Comparison of ENCODE assay signal across 13 mouse cellular contexts in genomic region chr4:106582428-106583153, GRCm38 (mm10). TPM values are rescaled to one million over a fixed set of nuclear protein-coding genes. Genes with fewer than 3 reads are reported as not detected.
DNase-seq lines count a peak whose midpoint lies in the region; ATAC-seq and TF ChIP-seq lines count a peak whose summit lies in the region.
"Had no signal": no experiment of that assay in that cellular context is flagged by ENCODE, and none has a peak within 500 bp of the region (broad histone marks: within the 10 kb centered on the region; RNA-seq: fewer than 3 reads in every experiment).

No protein-coding gene starts in this region.

- no peak for TF ChIP-seq POLR2A in heart, adult 2 months (IDR thresholded peaks at IDR 0.05; ENCODE audit: insufficient read depth, low read depth, low read length)

- peak; percentile 65 for ATAC-seq in heart, embryonic 12.5 days (ENCODE audit: insufficient number of reproducible peaks, low FRiP score)
- ATAC-seq in intestine, postnatal 0 days, result peak; percentile 94
- ATAC-seq in liver, embryonic 14.5 days (ENCODE audit: insufficient read depth), result peak; percentile 94
- ATAC-seq: forebrain, embryonic 14.5 days had no signal

- TF ChIP-seq EP300 in heart, adult 2 months (IDR thresholded peaks at IDR 0.05; ENCODE audit: insufficient read depth, low read depth, low read length), result no peak
- TF ChIP-seq EP300 in liver, embryonic 14.5 days (IDR thresholded peaks at IDR 0.05; ENCODE audit: low read depth), result peak; percentile 59

- in situ Hi-C loops in ES-E14 (cut with MboI; ENCODE audit: low sequenced_read_pairs in 2 of 2, unreplicated experiment in 2 of 2), result no loop called here

- H3K36me3 ChIP-seq in heart, embryonic 12.5 days, result peaks cover 71% of the 10 kb centered on the region
- H3K36me3 ChIP-seq in heart, adult 2 months (ENCODE audit: control insufficient read depth, insufficient read depth, low read length), result no peaks in the 10 kb centered on the region
- H3K36me3 ChIP-seq in ES-E14 (ENCODE audit: control insufficient read depth, insufficient read depth, low read length, poor library complexity, severe bottlenecking), result peaks cover 76% of the 10 kb centered on the region
- H3K36me3 ChIP-seq in intestine, postnatal 0 days (ENCODE audit: control insufficient read depth, insufficient read depth), result peaks cover 77% of the 10 kb centered on the region
- peaks cover 40% of the 10 kb centered on the region for H3K36me3 ChIP-seq in liver, embryonic 14.5 days (replicated peaks; ENCODE audit: control insufficient read depth, insufficient read depth, low read depth)

- no peak for TF ChIP-seq CTCF in heart, adult 2 months (IDR thresholded peaks at IDR 0.05)
- peak; percentile 55 for TF ChIP-seq CTCF in intestine, postnatal 0 days (IDR thresholded peaks at IDR 0.05; ENCODE audit: low read depth)
- TF ChIP-seq CTCF in liver, embryonic 14.5 days (IDR thresholded peaks at IDR 0.05; ENCODE audit: low read depth), result no peak

- H3K27me3 ChIP-seq in heart, embryonic 12.5 days (replicated peaks), result no peaks in the 10 kb centered on the region
- H3K27me3 ChIP-seq in heart, adult 2 months (ENCODE audit: control insufficient read depth, insufficient read depth, low read length), result no peaks in the 10 kb centered on the region
- no peaks in the 10 kb centered on the region for H3K27me3 ChIP-seq in intestine, postnatal 0 days (replicated peaks; ENCODE audit: control insufficient read depth, insufficient read depth, low read length)
- H3K27me3 ChIP-seq in liver, embryonic 14.5 days (ENCODE audit: control insufficient read depth, insufficient read depth, low read length), result no peaks in the 10 kb centered on the region

- H3K9me3 ChIP-seq in heart, embryonic 12.5 days (replicated peaks), result no peaks in the 10 kb centered on the region
- H3K9me3 ChIP-seq in ES-E14 (ENCODE audit: control insufficient read depth, insufficient read depth, low read depth, low read length), result no peaks in the 10 kb centered on the region
- no peaks in the 10 kb centered on the region for H3K9me3 ChIP-seq in intestine, postnatal 0 days (ENCODE audit: control insufficient read depth)
- no peaks in the 10 kb centered on the region for H3K9me3 ChIP-seq in liver, embryonic 14.5 days (ENCODE audit: control insufficient read depth, low read length)

- peaks cover 36% of the 10 kb centered on the region for H3K4me1 ChIP-seq in heart, embryonic 12.5 days (replicated peaks)
- H3K4me1 ChIP-seq in heart, adult 2 months (ENCODE audit: control insufficient read depth, insufficient read depth, low read length), result no peaks in the 10 kb centered on the region
- H3K4me1 ChIP-seq in ES-E14 (ENCODE audit: control insufficient read depth in 2 of 2, insufficient read depth in 2 of 2, low read length in 2 of 2, poor library complexity in 1 of 2), result peaks cover 6 to 38% of the 10 kb centered on the region in 2 experiments; a peak in 3 of 4 replicates
- no peaks in the 10 kb centered on the region for H3K4me1 ChIP-seq in intestine, postnatal 0 days (replicated peaks; ENCODE audit: control insufficient read depth, insufficient read depth, low read length)
- peaks cover 35 to 44% of the 10 kb centered on the region in 2 experiments for H3K4me1 ChIP-seq in liver, embryonic 14.5 days (replicated peaks; ENCODE audit: control insufficient read depth in 2 of 2, insufficient read depth in 2 of 2, low read length in 1 of 2)

- intact Hi-C loops in heart, adult 2 months (cut with DNase I), result no loop called here

- H3K4me2 ChIP-seq in heart, embryonic 12.5 days, result peak overlapping the region; percentile 53
- peak overlapping the region; percentile 48 for H3K4me2 ChIP-seq in intestine, postnatal 0 days (replicated peaks; ENCODE audit: low read depth)
- H3K4me2 ChIP-seq in liver, embryonic 14.5 days (ENCODE audit: low read depth), result peak overlapping the region; percentile 66

- no peak overlapping the region for H3K9ac ChIP-seq in heart, embryonic 12.5 days
- no peak overlapping the region for H3K9ac ChIP-seq in heart, adult 2 months (ENCODE audit: low read depth, low read length)
- H3K9ac ChIP-seq in ES-E14 (ENCODE audit: insufficient read depth, low read depth, low read length, poor library complexity, severe bottlenecking), result peak overlapping the region; percentile 17; the same call in 1 of the 2 replicates
- no peak overlapping the region for H3K9ac ChIP-seq in intestine, postnatal 0 days (ENCODE audit: low read depth, low read length)
- H3K9ac ChIP-seq in liver, embryonic 14.5 days (replicated peaks), result peak overlapping the region; percentile 55

- WGBS in heart, embryonic 12.5 days, result 59% methylated on average over 12 of the region's 12 CpGs
- 77% methylated on average over 12 of the region's 12 CpGs for WGBS in heart, adult 2 months
- WGBS in intestine, postnatal 0 days, result 38% methylated on average over 12 of the region's 12 CpGs
- 41% methylated on average over 12 of the region's 12 CpGs for WGBS in liver, embryonic 14.5 days (ENCODE audit: insufficient replicate concordance)

- no peak for DNase-seq in heart, adult 2 months
- DNase-seq in ES-E14 (ENCODE audit: low read depth, low spot score), result no peak
- DNase-seq in liver, embryonic 14.5 days (ENCODE audit: low read depth in 3 of 3, low spot score in 3 of 3), result peak; percentile 79 to 89 (median 80)
- no peak for DNase-seq in spleen, adult 12 weeks (ENCODE audit: low spot score)
- DNase-seq in adrenal gland, postnatal 14 days, result no peak
- no peak for DNase-seq in cerebellum, adult 11 months
- DNase-seq: cerebellum, postnatal 36 days; heart, postnatal 14 days; layer of hippocampus, adult 9-11 months had no signal

- peak overlapping the region; percentile 78; the same call in 1 of the 2 replicates for H3K27ac ChIP-seq in heart, embryonic 12.5 days (ENCODE audit: poor library complexity, severe bottlenecking)
- H3K27ac ChIP-seq in heart, adult 2 months, result no peak overlapping the region
- H3K27ac ChIP-seq in ES-E14 (ENCODE audit: insufficient read depth, low read depth, low read length, poor library complexity, severe bottlenecking), result peak overlapping the region; percentile 71
- peak overlapping the region; percentile 89 for H3K27ac ChIP-seq in intestine, postnatal 0 days (ENCODE audit: low read depth, low read length)
- peak overlapping the region; percentile 97 for H3K27ac ChIP-seq in liver, embryonic 14.5 days

- no peaks in the 10 kb centered on the region for H3K79me2 ChIP-seq in heart, adult 2 months (replicated peaks; ENCODE audit: control insufficient read depth, insufficient read depth, low read length)

- H3K4me3 ChIP-seq in heart, embryonic 12.5 days, result no peak overlapping the region
- no peak overlapping the region for H3K4me3 ChIP-seq in heart, adult 2 months
- H3K4me3 ChIP-seq in ES-E14 (ENCODE audit: insufficient read depth in 1 of 2, low read depth in 1 of 2, low read length in 2 of 2, poor library complexity in 1 of 2, severe bottlenecking in 1 of 2), result no peak overlapping the region
- H3K4me3 ChIP-seq in intestine, postnatal 0 days (ENCODE audit: low read depth, low read length), result no peak overlapping the region
- peak overlapping the region; percentile 32 to 40 for H3K4me3 ChIP-seq in liver, embryonic 14.5 days (ENCODE audit: insufficient read depth in 1 of 2, low read depth in 2 of 2, low read length in 2 of 2)

TF ChIP-seq in ES-E14, 5 proteins besides CTCF, POLR2A, EP300 and RAD21:
- TF ChIP-seq ZNF384 (IDR thresholded peaks at IDR 0.05; ENCODE audit: low read depth, low read length), result no peak
- no peak for TF ChIP-seq ZC3H11A (IDR thresholded peaks at IDR 0.05; ENCODE audit: borderline replicate concordance, low read depth, low read length)
- TF ChIP-seq MAFK (IDR thresholded peaks at IDR 0.05; ENCODE audit: insufficient read depth, low read depth, low read length), result no peak
- no peak for TF ChIP-seq CHD2 (IDR thresholded peaks at IDR 0.05; ENCODE audit: low read depth, low read length)
- TF ChIP-seq HCFC1 (IDR thresholded peaks at IDR 0.05; ENCODE audit: borderline replicate concordance, insufficient read depth, low read length), result no peak
TF ChIP-seq in ES-E14: peak in this region for 0.

RNA-seq across cellular contexts. Expression of gene Dhcr24, which starts 21.8 kb away (rescaled TPM):
- polyA plus RNA-seq in heart, embryonic 12.5 days (2016; fragmentation: Nextera tagmentation; extraction: Ambion mirVana), result 3.9 and 4.7 TPM in 2 replicates
- 1 to 10 TPM; 1.4 to 4.0 TPM for total RNA-seq in heart, adult 2 months (2021)
- 5.2 and 5.4 TPM in 2 replicates for polyA plus RNA-seq in heart, adult 2 months (2012; rRNA removed)
- total RNA-seq in ES-E14 (2012; rRNA removed), result 223 and 321 TPM in 2 replicates
- polyA plus RNA-seq in intestine, postnatal 0 days (2015; fragmentation: Nextera tagmentation; extraction: Ambion mirVana), result 6.5 and 7.9 TPM in 2 replicates
- 52.8 and 53.2 TPM in 2 replicates for polyA plus RNA-seq in liver, embryonic 14.5 days (2012; rRNA removed)
- polyA plus RNA-seq in liver, embryonic 14.5 days (2014; fragmentation: Nextera tagmentation; extraction: Ambion mirVana), result 20.5 and 25.3 TPM in 2 replicates
- 48.8 and 110 TPM in 2 replicates for total RNA-seq in adrenal gland, postnatal 14 days (2021)

RNA-seq across cellular contexts. Expression of gene Lexm, which starts 34.5 kb away (rescaled TPM):
- 0.50 and 1.5 TPM in 2 replicates for polyA plus RNA-seq in heart, embryonic 12.5 days (2016; fragmentation: Nextera tagmentation; extraction: Ambion mirVana)
- total RNA-seq in heart, adult 2 months (2021), result not detected
- polyA plus RNA-seq in heart, adult 2 months (2012; rRNA removed), result not detected in 2 replicates
- total RNA-seq in ES-E14 (2012; rRNA removed), result 2.1 and 2.9 TPM in 2 replicates
- polyA plus RNA-seq in intestine, postnatal 0 days (2015; fragmentation: Nextera tagmentation; extraction: Ambion mirVana), result not detected in 2 replicates
- 0.10 TPM in 1 of 2 replicates, not detected in the other for polyA plus RNA-seq in liver, embryonic 14.5 days (2012; rRNA removed)
- polyA plus RNA-seq in liver, embryonic 14.5 days (2014; fragmentation: Nextera tagmentation; extraction: Ambion mirVana), result not detected in 2 replicates
- not detected in 2 replicates for total RNA-seq in adrenal gland, postnatal 14 days (2021)
- total RNA-seq: heart, postnatal 14 days had no signal
- polyA plus RNA-seq: C2C12; forebrain, embryonic 14.5 days had no signal

RNA-seq across cellular contexts. Expression of gene Ttc22, which starts 39.6 kb away (rescaled TPM):
- polyA plus RNA-seq in heart, embryonic 12.5 days (2016; fragmentation: Nextera tagmentation; extraction: Ambion mirVana), result 0.57 and 0.91 TPM in 2 replicates
- not detected for total RNA-seq in heart, adult 2 months (2021)
- 0.15 and 0.21 TPM in 2 replicates for polyA plus RNA-seq in heart, adult 2 months (2012; rRNA removed)
- total RNA-seq in ES-E14 (2012; rRNA removed), result 0.09 and 0.16 TPM in 2 replicates
- polyA plus RNA-seq in intestine, postnatal 0 days (2015; fragmentation: Nextera tagmentation; extraction: Ambion mirVana), result 61.9 and 66.4 TPM in 2 replicates
- 0.02 and 0.13 TPM in 2 replicates for polyA plus RNA-seq in liver, embryonic 14.5 days (2012; rRNA removed)
- 0.06 TPM in 1 of 2 replicates, not detected in the other for polyA plus RNA-seq in liver, embryonic 14.5 days (2014; fragmentation: Nextera tagmentation; extraction: Ambion mirVana)
- not detected in 2 replicates for total RNA-seq in adrenal gland, postnatal 14 days (2021)
- polyA plus RNA-seq: C2C12 had no signal

Comparison
In these comparisons a context has a peak if more than half of its experiments do, and no peak if none do; other contexts are left out.
1. H3K4me3 ChIP-seq: peak in liver, embryonic 14.5 days (2 of 2); none in heart, embryonic 12.5 days (single experiment), heart, adult 2 months (single experiment), ES-E14 (0 of 2) and intestine, postnatal 0 days (single experiment).
2. H3K9ac ChIP-seq: peak in ES-E14 (single experiment) and liver, embryonic 14.5 days (single experiment); none in heart, embryonic 12.5 days (single experiment), heart, adult 2 months (single experiment) and intestine, postnatal 0 days (single experiment).
3. DNase-seq: peak in liver, embryonic 14.5 days (3 of 3); none in heart, adult 2 months (0 of 2), ES-E14 (single experiment), spleen, adult 12 weeks (single experiment), adrenal gland, postnatal 14 days (single experiment) and cerebellum, adult 11 months (single experiment).
4. RNA of gene Ttc22, which starts 39.6 kb away (polyA plus RNA-seq): 61.9 to 66.4 TPM in intestine, postnatal 0 days; 0.57 to 0.91 TPM in heart, embryonic 12.5 days, 0.15 to 0.21 TPM in heart, adult 2 months and 0.02 to 0.13 TPM in liver, embryonic 14.5 days; every median in the first group is over 10 times any median in the second.
5. Peak in every context shown above with its lines, with median percentiles within 50 percentile points of each other: ATAC-seq and H3K4me2 ChIP-seq.